Mouse (Mus musculus) bone marrow, adult 2 months (tissue): ENCODE data around the gene Lrig2. TPM values are rescaled to one million over a fixed set of nuclear protein-coding genes. Genes with fewer than 3 reads are reported as not detected.

Experiments used
- H3K27ac ChIP-seq: fragments of 200-500 bp; 2 replicates; pipeline ENCODE4 v1.5.1; 2012; ENCODE audit warnings: low read depth, mild to moderate bottlenecking, control low read depth, inconsistent platforms, low read length; ENCODE audit not compliant: control insufficient read depth, poor library complexity, insufficient read depth
- H3K4me1 ChIP-seq: fragments of 200-500 bp; 2 replicates; pipeline ENCODE4 v1.6.1; 2011; ENCODE audit warnings: low read length; ENCODE audit not compliant: control insufficient read depth, insufficient read depth
- H3K4me3 ChIP-seq: fragments of 200-500 bp; replicated peaks from 2 replicates; pipeline ENCODE3; 2011; ENCODE audit warnings: mild to moderate bottlenecking, low read depth, low read length, control low read depth; ENCODE audit not compliant: control insufficient read depth
- CTCF ChIP-seq: fragments of 200-500 bp; IDR thresholded peaks from 2 replicates; pipeline ENCODE4 v1.5.1; 2011; ENCODE audit warnings: low read length, control low read depth; ENCODE audit not compliant: control insufficient read depth, insufficient read depth
- POLR2A ChIP-seq: fragments of 200-500 bp; IDR thresholded peaks from 2 replicates; pipeline ENCODE4 v1.6.1; 2011; ENCODE audit warnings: low read depth, mild to moderate bottlenecking, control low read depth, low read length, borderline replicate concordance; ENCODE audit not compliant: control insufficient read depth
- WGBS: fragments of 180-500 bp; shearing (Covaris S2); methylation state at CpG from one replicate; pipeline ENCODE4 v1.1.7; 2018; 5-methylcytosine and 5-hydroxymethylcytosine counted together
- polyA plus RNA-seq: library from polyadenylated mRNA; stranded (reverse); fragments of >200 nt; gene quantifications from 2 replicates; pipeline ENCODE4 v1.2.4, GENCODE M21; 2011; ENCODE audit warnings: low replicate concordance; ENCODE audit not compliant: missing spikeins, insufficient read depth, insufficient read length

Lrig2 gene
- polyA plus RNA-seq, 1 experiment = 6.0 TPM

DNA sequence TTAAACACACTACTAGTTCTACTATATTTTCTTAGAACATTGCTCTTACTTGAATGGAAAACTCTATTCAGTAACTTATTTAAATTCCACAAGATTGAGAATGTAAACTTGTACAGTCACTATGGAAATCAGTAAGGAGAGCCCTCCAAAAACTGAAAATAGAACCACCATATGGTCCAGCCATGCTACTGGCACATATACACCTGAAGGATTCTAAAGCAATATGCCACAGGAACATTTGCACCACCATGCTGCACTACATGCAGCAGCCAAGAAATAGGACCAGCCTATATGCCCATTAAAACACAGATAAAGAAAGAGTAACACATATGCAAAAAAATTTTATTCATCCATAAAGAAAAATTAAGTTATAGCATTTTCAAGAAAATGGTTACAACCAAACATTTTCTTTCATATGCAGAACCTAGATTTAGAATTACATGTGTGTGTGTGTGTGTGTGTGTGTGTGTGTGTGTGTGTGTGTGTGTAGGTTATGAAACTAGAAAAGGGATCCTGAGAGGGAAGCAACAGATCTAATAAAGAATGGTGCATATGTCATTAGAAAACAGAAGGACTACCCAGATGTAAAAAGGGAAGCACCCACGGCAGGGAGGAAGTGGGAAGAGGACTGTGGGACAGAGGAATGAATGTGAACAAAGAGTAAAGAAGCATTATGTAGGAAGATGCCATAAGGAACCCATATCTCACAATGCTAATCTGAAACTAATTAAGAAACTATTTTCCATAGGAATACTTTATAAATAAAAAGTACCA, 30.6 kb downstream of the Lrig2 start:
- H3K4me1 ChIP-seq = no peaks in the 10 kb centered on the region
- TF ChIP-seq CTCF = no peak
- no peak for TF ChIP-seq POLR2A
- WGBS = 14% methylated on average over 1 of the region's 1 CpGs
- H3K4me3 ChIP-seq = no peak overlapping the region
- no peak overlapping the region for H3K27ac ChIP-seq

DNA sequence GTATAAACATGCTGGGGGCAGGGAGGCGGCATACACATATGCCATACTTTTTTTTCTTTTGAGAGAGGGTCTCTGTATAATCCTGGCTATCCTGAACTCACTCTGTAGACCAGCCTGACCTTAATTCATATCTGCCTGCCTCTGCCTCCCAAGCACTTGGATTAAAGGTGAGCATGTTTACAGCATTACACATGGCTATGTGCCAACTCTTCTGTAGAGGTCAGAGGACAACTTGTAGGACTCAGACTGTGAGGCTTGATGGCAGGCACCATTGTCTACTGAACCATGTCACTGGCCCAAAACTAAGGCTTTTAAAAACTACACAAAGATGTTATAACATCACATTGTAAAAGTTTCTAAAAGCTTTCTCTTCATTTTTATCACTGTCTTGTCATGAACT, 33.7 kb downstream of the Lrig2 start:
- TF ChIP-seq POLR2A (no peak), CTCF (no peak)
- WGBS = 87% methylated on average over 1 of the region's 1 CpGs
- no peak overlapping the region for H3K4me3 ChIP-seq
- no peak overlapping the region for H3K27ac ChIP-seq
- no peaks in the 10 kb centered on the region for H3K4me1 ChIP-seq

DNA sequence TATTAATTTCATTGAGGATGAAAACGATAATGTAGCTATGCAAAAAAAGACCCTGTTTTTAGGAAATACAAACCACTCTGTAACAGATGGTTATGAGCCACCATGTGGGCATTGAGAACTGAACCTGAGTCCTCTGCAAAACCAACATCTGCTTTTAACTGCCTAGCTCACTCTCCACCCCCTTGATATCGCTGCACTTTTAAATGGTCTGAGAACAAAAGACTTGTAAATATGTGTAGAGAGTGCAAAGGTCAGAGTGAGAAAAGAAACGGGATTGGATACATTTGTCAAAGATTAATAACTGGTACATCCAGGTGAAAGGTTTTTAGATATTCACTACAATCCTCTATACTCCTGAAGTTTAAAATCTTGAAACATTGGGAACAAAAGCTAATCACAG, 42.3 kb downstream of the Lrig2 start:
- Histone ChIP-seq H3K4me1 (no peaks in the 10 kb centered on the region), H3K27ac (no peak overlapping the region), H3K4me3 (no peak overlapping the region)
- 82% methylated on average over 3 of the region's 3 CpGs for WGBS
- TF ChIP-seq CTCF = no peak
- no peak for TF ChIP-seq POLR2A

DNA sequence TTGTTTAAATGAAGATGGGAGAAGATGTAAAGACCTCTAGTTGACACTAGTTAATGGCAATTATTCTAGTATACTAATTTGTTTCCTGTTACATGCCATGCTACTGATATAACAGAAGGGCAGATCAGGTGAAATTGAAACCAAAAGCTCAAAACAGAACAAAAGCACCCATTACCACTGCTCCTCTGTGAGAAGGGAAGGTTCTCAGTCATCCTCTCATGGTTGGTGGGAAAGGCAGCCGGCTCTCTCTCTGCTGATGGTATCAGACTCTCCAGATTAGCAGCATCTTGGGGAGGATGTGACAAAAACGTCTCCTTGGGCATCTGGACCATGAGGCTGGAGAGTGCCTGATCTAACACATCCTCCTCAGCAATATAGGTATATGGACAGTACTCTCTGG, 50.5 kb downstream of the Lrig2 start:
- WGBS = 63% methylated on average over 2 of the region's 2 CpGs
- Histone ChIP-seq H3K4me1 (no peaks in the 10 kb centered on the region), H3K4me3 (no peak overlapping the region), H3K27ac (no peak overlapping the region)
- no peak for TF ChIP-seq CTCF
- TF ChIP-seq POLR2A = no peak

DNA sequence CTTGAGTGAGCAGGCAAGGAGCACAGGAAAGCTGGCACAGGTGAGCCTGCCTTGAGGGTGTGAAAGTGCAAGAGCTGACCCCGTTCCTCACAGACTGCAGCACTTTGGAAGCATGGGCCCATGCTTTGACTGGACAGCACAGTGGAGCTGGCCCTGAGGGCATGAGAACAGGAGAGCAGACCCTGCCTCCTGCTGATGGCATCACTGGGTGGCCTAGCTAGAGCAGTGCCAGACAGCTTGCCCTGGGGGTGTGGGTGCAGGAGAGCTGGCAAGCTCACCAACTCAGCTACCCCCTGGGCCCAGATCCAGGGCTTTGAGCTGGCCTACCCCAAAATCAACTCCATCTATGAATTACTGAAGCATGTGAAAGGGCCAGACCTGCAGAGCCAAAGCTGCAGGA, 53.1 kb downstream of the Lrig2 start:
- TF ChIP-seq CTCF = no peak
- no peak for TF ChIP-seq POLR2A
- no peaks in the 10 kb centered on the region for H3K4me1 ChIP-seq
- no peak overlapping the region for H3K27ac ChIP-seq
- no peak overlapping the region for H3K4me3 ChIP-seq
- 83% methylated on average over 1 of the region's 1 CpGs for WGBS

DNA sequence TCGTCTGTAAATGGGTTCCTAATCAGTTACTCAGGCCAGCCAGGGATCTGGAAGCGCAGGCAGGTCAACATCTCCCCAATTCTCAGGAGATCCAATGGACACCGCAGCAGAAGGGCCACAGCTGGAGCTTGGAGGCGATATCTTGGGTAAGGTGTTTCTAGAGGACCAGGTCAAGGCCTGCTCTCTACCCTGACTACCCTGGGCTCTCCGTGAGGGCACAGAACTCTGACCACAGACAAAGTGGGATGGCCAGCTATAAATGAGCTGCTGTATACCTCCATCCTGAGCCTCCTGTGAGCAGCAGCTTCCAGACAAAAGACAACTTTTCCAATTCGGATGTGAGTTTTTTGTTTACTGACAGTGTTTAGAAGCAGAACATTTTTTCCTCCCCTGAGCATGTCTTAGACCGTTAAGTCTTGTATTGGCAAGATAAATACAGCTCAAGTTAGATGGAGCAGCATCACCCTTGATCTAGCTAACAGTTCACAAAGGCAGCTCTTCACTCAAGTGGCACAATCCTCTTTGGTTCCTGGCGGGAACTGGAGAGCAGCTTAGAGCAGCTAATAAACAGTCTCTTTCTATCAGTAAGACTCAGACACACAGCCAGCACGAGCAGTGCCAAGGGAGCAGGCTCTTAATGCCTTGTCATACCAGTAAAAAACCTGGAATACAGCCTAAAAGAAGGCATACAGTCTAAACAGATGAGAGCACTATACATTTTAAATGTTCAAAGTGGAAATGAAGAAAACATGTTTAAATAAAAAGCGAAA, 56.0 kb downstream of the Lrig2 start:
- TF ChIP-seq CTCF (no peak), POLR2A (no peak)
- no peak overlapping the region for H3K4me3 ChIP-seq
- no peaks in the 10 kb centered on the region for H3K4me1 ChIP-seq
- H3K27ac ChIP-seq = no peak overlapping the region
- WGBS = 81% methylated on average over 10 of the region's 10 CpGs

DNA sequence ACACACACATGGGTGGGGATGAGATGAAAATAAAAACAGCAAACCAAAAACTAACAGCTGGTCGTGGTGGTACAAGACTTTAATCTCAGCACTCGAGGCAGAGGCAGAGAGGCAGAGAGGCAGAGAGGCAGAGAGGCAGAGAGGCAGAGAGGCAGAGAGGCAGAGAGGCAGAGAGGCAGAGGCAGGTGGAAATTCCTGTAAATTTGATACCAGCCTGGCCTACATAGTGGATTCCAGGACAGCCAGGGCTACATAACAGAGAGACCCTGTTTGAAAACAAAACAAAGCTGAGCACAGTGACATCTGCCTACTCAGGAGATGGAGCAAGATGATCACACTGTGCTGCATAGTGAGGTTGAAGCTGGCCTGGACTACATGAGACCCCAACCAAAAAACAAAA, 64.5 kb downstream of the Lrig2 start:
- TF ChIP-seq CTCF (no peak), POLR2A (no peak)
- Histone ChIP-seq H3K27ac (no peak overlapping the region), H3K4me3 (no peak overlapping the region), H3K4me1 (no peaks in the 10 kb centered on the region)
- WGBS = 49% methylated on average over 2 of the region's 2 CpGs

DNA sequence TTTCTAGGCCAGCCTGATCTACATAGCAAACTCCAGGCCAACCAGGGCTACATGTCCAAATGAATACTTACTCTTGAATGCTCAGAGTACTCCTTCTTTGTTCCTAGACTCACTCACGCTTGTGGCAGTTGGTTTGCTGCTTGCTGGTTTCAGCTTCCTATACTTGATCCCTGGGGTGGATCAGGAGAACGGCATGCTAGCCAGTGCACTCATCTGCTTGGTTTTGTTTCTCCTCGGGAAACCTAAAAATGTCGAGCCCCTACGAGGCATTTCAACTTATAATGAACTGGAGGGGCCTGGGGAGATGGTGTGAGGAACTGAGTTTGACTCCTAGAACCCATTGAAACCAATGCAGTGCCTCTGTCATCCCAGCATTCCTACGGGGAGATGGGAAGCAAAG, 65.0 kb downstream of the Lrig2 start:
- Histone ChIP-seq H3K27ac (no peak overlapping the region), H3K4me1 (no peaks in the 10 kb centered on the region), H3K4me3 (no peak overlapping the region)
- 77% methylated on average over 6 of the region's 6 CpGs for WGBS
- TF ChIP-seq CTCF (no peak), POLR2A (no peak)
